Mouse (Mus musculus) spleen, embryonic (tissue): ENCODE data around the gene Mllt10.

Experiments used
- CTCF ChIA-PET: fragments of 350-600 bp; sonication (Branson Sonifier 250); formaldehyde crosslinking; loops from one replicate; lab custom pipeline; 2022; lab: Charles Lee

Gene Mllt10

GRCm38 (mm10) chr2:18249224-18249623, 194.2 kb downstream of the Mllt10 start:
- CTCF ChIA-PET, result no interaction called here
